Mouse (Mus musculus) adrenal gland, postnatal 10 days (tissue): ENCODE data around the gene Il2rb. TPM values are rescaled to one million over a fixed set of nuclear protein-coding genes. Genes with fewer than 3 reads are reported as not detected.
A peak's percentile ranks its signal among the peaks of the same experiment; 100 is the strongest.

ENCODE experiments used
- DNase-seq: peaks from one replicate; pipeline ENCODE4 v3.0.0; 2021; ENCODE audit warnings: mixed read lengths
- total RNA-seq, 2 experiments: library from RNA; stranded (reverse); gene quantifications; 2 replicates each; pipeline ENCODE4 v1.2.3; 2021

Gene Il2rb
- total RNA-seq, 2 experiments from 2014 or later, result 1.9 TPM

- DNase-seq, result no peak
These were observed 51.2 kb downstream of the Il2rb start for GRCm38 (mm10) chr15:78443857-78444256.

GRCm38 (mm10) chr15:78442231-78442630 lies 52.8 kb downstream of the Il2rb start:
- DNase-seq, result no peak

GRCm38 (mm10) chr15:78438973-78439372 lies 56.1 kb downstream of the Il2rb start:
- DNase-seq, result no peak

- no peak for DNase-seq
These were observed 56.6 kb downstream of the Il2rb start for GRCm38 (mm10) chr15:78438505-78438904.

GRCm38 (mm10) chr15:78438018-78438394 lies 57.1 kb downstream of the Il2rb start:
- DNase-seq, result peak; percentile 73

- DNase-seq, result peak; percentile 84
These were observed 57.6 kb downstream of the Il2rb start for GRCm38 (mm10) chr15:78437237-78438017.

GRCm38 (mm10) chr15:78436380-78437192 lies 58.5 kb downstream of the Il2rb start:
- peak; percentile 95 for DNase-seq

- no peak for DNase-seq
These were observed 59.4 kb downstream of the Il2rb start for GRCm38 (mm10) chr15:78435681-78436080.

- peak; percentile 68 for DNase-seq
These were observed 60.1 kb downstream of the Il2rb start for GRCm38 (mm10) chr15:78434896-78435520.

GRCm38 (mm10) chr15:78431541-78432121 lies 63.4 kb downstream of the Il2rb start:
- DNase-seq, result no peak

GRCm38 (mm10) chr15:78430874-78431273 lies 64.2 kb downstream of the Il2rb start:
- no peak for DNase-seq

- no peak for DNase-seq
These were observed 65.0 kb downstream of the Il2rb start for GRCm38 (mm10) chr15:78429871-78430622.

Other genes starting within 250 kb of the Il2rb start
- gene Csf2rb2, start 189.6 kb downstream of the Il2rb start, total RNA-seq, result 1 to 10 TPM; 5.8 to 6.3 TPM
- gene Csf2rb, start 169.5 kb downstream of the Il2rb start, total RNA-seq, result 10 to 100 TPM; 18.4 to 20.1 TPM
- not detected for gene Tex33, start 99.4 kb downstream of the Il2rb start, total RNA-seq
- gene Tst, start 89.4 kb downstream of the Il2rb start, total RNA-seq, result 100 to 1,000 TPM; 179 to 204 TPM
- 10 to 100 TPM; 49.1 to 52.0 TPM for gene Mpst, start 88.9 kb downstream of the Il2rb start, total RNA-seq
- 10 to 100 TPM; 85.2 to 94.8 TPM for gene Kctd17, start 66.7 kb downstream of the Il2rb start, total RNA-seq
- 10 to 100 TPM; 24.7 to 59.5 TPM for gene Tmprss6, start 26.6 kb downstream of the Il2rb start, total RNA-seq
- gene C1qtnf6, start 36.1 kb upstream of the Il2rb start, total RNA-seq, result 10 to 100 TPM; 58.9 to 63.4 TPM
- under 1 TPM; 0.39 to 0.42 TPM for gene Sstr3, start 49.4 kb upstream of the Il2rb start, total RNA-seq
- gene Rac2, start 77.5 kb upstream of the Il2rb start, total RNA-seq, result 10 to 100 TPM; 21.3 to 27.1 TPM
- 1 to 10 TPM; 7.0 to 9.9 TPM for gene Cyth4, start 101.8 kb upstream of the Il2rb start, total RNA-seq
- gene Elfn2, start 223.5 kb upstream of the Il2rb start, total RNA-seq, result 1 to 10 TPM; 2.5 to 2.9 TPM